Mouse (Mus musculus) spleen, adult 18-20 months (tissue): ENCODE data around the gene Srbd1.

ENCODE experiments used
- DNase-seq, 2 experiments: peaks; one replicate each; pipeline ENCODE4 v3.0.0; 2022; ENCODE audit warnings: mixed read lengths in 2 of 2

The Srbd1 gene

DNA sequence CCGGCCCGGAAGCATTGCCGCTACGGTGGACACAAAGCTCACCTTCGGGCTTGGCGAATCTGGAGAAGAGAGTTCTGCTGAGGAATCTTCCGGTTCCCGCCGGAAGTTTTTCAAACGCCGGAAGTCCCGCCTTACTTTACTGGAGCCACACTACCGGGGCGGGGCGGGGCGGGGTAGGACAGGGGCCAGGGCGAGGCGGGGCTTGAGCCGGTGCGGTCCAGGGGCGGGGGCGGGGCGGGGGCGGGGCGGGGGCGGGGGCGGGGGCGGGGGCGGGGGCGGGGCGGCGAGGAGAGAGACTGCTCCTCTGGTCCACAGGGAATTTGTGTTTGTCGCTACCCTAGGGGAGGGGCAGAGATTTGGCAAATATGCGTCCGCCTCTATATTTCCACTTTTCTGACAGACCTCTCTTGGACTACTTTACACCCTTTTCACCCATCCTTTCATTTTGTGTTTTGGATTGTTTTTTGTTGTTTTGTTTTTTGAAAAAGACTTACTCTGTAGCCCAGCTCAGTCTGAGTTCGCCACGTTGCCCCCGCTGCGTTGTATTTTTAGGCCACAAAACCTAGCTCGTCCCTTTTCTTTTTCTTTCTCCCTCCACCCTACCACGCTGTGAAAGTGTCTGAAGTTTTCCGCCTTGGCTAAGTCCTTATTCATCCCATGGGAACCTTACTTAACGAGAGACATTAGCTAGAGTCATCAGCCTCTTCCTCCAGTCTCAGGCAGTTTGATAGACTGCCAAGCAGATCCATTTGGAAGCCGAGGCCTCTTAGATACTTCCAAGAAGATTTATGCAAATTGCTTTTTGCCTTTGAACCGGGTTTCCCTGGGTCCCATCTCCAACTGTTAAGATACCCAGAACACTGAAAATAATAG lies at the start of gene Srbd1:
Srbd1 (minus strand) TSS at position 97 of the 873 bp plus-strand sequence.
- peak; percentile 79 to 91 for DNase-seq

DNA sequence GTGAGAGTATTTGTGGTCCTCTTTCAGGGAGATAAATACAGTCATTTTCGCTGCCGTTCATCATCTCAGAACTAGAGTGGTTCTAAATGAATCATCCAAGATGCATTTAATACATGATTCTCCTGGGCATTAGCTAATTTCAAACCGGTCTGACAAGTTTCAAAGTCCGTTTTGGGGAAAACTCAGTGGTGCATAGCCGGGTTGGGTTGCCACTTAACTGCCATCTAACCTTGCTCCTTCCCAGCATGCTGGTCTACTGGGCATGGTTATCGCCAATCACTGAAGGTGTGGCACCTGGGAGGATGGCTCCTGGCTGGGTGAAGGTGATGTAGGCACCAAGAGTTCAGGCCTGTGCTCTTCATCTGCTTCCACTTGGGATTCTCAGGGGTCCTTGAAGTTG lies 49.0 kb upstream of the Srbd1 start:
- DNase-seq: no peak

DNA sequence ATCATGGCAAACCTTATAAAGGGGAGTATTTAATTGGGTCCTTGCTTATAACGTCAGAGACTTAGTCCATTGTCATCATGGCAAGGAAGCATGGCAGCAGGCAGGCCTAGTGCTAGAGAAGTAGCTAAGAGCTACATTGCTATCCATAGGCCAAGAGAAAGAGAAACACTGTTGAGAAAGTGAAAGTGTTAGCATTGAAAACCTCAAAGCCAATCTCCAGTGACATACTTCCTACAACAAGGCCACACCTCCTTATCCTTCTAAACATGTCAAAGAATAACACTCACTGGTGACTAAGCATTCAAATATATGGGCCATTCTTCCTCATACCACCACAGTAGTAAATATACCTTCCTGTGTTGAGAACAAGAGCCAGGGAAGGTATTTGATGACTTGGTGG lies 42.8 kb upstream of the Srbd1 start:
- no peak for DNase-seq

DNA sequence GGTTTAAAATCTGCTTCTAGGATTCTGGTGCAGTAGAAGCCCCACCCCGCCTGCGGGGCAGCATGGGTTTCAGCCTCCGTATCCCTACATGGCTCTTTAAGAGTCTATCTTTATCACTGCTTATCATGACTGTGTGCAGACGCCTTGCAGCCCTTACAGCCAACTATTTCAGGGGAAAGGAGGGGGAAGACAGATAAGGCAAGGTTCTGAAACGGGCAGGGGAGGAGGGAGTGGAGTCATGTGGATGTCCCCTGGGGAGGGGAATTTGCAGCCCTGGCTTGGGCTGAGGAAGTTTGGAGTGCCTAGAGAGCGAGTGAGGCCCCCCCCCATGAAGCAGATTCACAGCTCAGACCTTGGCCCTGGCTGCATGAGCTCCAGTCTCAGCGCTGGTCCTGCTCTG lies 40.6 kb upstream of the Srbd1 start:
- DNase-seq: no peak

DNA sequence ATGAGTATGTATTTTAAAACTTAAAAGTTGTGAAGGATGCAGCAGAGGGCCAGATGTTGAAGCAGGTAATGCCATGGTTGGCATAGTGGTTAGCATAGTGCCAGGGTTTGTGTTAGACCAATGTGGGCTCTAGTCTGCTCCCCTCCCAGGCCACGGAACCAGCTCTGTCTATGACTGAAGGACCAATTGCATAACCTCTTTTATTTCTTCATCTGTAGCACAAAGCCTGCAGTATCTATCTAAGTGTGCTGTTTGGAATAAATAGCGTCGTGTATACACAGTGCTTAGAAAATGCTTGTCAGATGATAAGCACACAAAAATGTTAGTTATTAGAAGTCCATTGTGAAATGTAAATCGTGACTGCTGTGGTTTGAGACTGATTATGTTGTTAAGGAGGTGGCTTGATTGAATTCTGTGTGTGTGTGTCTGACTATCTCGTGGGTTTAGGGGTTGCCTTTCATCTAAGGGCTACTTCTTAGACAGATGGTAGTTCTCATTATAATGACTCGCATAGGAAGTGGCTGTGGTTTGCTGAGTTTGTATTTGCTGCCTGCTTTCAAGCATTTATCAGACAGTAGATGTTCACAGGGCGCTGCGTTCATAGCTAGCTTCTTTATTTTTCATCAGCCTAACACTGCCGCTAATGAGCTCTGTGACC lies 39.7 kb upstream of the Srbd1 start:
- no peak for DNase-seq

DNA sequence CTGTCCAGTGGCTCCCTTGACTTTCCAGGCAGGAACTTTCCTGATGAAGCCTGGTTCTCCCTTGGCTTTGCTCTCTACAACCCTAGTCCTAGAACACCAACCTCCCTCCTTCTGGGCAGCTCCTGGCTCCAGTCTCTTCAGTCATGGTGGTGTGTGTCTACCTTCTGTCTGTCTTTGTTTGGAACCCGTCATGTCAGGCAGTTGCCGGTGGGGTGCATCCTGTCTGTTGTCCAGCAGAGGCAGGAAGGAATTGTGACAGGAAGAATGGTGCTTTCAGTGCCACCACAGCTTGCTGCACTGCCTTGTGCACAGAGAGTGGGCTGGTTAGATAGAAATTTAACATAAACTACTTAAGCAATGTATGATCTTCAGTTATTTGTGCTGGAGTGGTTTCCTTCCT lies 38.8 kb upstream of the Srbd1 start:
- no peak for DNase-seq

DNA sequence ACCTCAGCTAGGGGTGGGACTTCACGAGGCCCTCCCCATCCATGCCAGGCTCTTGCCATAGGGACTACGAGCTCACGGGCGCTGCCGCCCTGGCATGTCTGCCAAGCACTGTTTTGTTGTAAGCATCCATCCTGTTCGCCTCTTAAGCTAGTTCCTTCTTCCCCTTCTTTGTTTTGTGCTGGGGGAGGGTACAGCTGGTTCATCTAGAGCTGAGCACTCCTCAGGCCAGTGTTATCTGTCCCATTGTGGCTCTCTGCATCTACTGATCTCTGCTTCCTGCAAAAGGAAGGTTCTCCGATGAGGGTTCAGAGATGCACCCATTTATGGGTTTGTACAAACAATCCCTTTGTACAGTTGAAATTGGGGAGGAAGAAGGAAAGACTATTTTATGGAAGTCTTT lies 31.7 kb upstream of the Srbd1 start:
- DNase-seq: no peak

DNA sequence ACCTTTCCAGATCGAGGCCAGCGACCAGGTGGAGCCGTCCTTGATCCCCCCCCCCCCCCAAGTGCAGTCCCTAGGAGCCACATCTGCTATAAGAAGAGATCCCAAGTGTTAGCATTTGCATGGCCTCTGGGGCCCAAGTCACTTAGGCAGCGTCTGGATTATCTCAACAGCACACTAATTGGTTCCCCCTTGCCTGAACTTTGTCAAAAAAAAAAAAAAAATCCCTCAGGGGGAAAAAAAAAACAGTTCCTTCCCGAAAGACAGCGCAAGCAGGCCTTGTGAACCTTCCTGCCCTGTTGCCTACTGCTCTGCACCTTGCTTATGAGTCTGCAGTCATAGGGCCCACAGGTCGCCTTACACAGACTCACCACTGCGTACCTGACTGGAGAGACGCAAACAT lies 30.5 kb upstream of the Srbd1 start:
- no peak for DNase-seq

DNA sequence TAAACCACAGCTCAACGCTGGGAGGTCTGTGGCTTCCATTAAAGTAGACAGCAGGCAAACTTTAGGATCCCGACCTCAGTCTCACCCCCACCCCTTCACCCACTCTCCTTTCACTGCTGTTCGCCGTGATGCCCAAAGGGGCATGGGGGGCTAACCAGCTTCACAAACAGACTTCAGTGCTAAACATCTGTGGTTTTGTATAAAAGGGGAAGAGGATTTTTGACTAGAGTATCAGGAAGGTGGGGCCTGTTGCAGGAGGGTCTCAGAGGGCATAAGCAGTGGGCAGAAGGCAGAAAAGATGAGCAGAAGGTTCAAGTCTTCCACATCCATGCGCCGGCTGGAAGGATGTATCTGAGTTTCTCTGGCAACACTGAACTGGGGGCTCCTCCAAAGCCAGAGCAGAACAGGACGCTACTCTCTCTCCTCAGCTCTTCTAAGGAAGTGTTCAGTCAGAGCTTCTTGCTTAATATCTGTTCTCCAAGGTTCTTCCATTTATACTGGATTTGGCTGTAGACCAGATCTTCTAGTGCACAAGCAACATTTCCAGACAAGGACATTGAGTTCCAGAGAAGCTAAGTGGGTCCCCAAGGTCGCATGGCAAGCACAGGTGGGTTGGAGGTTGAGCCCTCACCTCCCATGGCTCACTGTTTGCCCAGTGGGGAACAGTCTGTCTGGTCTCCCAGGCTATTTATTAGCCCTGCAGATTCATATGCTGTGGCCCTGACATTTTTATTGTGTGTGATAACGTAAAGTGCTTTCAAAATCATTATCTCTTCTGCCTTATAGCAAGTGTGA lies 25.4 kb upstream of the Srbd1 start:
- no peak for DNase-seq

DNA sequence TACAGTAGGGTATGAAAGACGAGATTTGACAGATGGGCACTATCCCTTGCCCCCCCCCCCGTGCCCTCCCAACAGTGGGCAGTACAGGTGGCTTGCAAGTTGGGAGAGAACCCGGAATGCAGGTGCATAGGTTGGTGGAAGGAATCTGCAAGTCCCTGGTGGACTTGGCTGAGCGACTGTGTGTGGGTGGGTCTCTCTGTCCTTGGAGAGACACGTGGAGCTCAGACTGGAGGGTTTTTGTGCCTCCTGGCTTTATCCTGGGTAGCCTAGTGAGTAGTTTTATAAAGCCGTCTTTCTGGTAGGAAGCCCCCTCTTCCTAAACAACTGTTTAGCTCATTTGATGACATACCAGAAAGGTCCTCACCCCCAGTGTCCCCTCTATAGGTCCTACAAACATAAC lies 24.1 kb upstream of the Srbd1 start:
- DNase-seq: no peak

DNA sequence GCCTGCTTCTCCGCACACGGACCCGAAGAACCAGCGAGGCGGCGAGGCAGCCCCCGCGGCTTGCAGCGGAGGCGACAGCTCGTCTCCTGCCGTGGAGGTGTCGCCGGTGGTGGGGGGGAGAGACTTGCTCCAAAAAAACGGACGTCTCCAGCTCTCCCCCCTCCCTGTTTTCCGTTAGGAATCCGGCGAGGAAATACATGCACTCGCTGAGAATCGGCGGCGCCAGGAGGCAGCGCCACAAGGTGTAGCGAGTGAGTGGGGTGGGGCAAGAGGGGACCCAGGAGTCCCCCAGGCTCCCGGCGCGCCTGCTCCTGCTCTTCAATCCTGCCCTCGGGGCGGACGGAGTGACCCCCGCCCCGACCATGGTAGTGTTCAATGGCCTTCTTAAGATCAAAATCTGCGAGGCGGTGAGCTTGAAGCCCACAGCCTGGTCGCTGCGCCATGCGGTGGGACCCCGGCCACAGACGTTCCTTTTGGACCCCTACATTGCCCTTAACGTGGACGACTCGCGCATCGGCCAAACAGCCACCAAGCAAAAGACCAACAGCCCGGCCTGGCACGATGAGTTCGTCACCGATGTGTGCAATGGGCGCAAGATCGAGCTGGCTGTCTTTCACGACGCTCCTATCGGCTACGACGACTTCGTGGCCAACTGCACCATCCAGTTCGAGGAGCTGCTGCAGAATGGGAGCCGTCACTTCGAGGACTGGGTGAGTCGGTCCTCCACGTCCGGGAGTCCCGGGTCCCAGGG lies 23.4 kb upstream of the Srbd1 start:
- peak; percentile 27 to 51 for DNase-seq

DNA sequence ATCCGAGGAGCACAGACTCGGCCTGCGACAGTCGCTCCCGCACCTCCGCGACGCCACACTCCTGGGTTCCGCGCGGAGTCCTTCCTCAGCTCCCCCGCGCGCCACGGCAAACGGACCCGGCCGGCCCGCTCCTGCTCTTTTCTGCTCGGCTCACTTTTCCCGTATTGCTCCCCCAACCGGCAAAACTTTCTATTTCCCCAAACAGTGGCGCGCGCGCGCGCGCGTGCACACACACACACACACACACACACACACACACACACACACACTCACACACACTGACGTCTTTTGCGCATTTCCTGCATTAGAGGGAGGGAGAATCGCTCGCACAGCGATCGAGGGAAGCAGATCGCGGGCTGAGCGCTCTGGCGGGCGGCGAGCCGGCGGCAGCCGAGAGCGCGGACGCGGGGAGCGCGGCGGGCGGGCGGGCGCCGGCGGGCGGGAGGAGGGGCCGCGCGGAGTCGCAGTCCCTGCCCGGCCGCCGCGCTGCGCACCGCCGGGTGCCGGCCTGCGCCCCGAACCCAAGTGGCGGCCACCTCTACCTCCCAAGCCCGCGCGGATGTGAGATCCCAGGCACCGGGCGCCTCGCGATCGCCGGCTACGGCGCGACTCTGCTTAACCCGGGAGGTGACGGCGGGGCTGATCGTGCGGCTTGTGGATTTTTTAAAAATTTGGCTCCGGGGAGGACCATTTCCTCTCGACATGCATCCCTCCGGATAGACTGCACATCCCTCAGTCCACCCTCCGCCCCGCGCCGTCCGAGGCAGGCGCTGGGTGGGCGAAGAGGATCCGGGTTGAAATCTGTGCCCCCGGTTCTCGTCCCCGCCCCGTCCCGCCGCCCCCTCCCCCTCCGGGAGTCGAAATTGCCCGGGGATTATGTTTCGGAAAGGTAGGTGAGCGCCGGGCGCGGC lies 22.6 kb upstream of the Srbd1 start, which contains the start of gene Prkce:
Prkce (plus strand) TSS at position 466 of the 911 bp plus-strand sequence.
- peak; percentile 80 to 81 for DNase-seq

DNA sequence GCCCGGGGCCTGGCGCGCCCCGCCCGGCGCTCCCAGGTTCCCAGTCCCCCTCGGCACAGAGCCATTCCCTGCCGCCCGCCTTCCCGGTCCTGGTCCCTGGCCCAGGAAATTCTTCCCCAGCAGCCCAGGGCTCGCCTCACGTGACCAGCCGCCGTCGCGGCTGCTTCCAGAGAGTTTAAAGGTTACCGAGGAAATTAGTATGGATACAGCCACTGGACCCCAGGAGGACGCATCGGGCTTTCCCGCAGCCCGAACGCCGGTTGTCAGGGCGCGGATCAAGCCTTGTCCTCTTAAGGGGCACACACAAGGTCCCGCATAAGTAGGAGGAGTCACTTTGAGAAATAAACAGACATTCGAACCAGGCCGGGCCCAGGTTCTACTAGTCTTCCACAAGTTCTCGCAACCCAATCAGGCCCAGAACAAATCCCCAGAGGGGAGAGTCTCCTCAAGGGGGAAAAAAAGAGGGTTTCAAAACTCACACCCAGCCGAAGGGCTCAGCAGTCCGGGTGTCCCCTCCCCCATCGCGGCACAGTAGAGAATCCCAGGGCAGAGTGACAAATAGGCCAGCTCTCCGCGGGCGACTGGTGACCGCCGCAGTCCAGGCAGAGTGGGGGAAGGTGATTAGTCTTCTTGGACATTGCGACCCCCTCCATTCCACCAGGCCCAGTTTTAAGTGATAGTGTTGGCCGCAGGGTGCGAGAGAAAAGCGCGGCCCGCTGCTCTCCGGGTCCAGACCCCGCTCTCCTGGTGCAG lies 21.8 kb upstream of the Srbd1 start:
- peak; percentile 49 to 67 for DNase-seq

DNA sequence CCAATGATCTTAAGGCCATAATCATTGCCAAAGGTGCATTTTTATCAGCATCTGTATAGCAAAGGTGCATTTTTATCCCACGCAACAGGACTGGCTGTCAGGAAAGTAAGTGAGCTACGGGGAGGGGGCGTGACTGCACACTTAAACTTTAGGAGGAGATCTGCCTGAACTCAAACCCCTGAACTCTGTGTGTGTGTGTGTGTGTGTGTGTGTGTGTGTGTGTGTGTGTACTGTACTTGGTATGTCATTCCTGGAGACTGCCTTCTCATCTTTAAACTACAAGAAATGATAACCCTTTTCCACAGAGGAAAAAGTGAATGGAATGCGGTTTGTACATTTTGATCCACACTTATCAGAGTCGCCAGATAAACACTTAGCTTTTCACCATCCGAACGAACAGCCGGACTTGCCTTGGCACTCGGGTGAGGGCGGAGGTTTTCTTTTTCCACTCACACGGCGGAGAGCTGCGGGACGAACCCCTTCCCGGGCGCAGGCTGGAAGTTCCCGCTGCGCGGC lies 21.1 kb upstream of the Srbd1 start:
- DNase-seq: no peak

DNA sequence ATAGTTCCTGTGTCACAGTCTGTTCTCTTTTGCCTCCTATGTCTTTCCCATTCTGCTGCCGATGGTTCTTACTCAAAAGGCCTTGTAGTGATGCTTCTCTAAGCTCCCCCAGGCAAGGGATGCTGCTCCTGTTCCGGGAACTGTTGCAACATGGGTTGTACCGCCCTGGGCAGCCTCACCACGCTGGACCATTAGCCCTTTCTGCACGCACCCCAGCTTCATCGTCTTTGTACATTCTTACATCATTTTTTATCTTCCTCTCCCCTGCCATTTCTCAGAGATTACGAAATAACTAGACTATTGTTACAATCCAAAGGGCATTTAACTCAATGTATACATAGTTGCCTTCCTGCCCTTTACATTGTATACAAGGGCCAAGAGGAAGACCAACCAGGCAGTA lies 19.4 kb upstream of the Srbd1 start:
- DNase-seq: no peak

DNA sequence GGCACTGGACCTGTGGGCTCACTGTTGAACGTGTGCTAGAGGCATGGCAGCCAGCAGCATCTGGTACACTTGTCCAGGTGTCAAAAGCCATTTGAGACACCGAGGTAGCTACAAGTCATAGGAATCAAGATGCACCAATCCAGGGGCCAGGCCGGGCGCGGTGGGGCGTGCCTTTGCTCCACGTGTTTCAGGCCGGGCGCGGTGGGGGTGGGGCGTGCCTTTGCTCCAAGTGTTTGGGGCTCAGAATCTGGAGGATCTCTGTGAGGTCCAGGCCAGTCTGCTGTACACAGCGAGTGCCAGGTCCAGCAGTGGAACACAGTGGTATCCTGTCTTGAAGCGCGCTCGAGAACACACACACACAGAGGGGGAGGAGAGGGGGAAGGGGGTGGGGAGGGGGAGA lies 17.7 kb upstream of the Srbd1 start:
- DNase-seq: no peak

DNA sequence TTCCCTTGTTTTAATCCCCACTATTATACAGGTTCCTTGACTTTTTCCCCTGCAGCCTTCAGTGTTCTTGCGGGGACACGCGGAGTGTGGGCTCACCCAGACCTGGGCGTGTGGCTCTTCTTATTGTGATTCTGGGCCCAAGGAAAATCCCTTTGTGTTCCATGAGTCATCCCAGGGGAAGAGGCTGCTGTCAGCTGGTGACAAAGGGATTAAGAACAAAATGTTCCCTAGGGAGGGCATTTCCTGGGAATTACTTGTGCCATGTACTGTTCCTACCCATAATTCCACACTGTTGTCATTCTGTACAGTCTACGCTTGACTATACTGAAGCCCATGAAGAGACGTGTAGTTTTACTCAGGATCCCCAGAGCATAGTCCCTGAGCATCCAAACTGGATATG lies 12.0 kb upstream of the Srbd1 start:
- DNase-seq: no peak

DNA sequence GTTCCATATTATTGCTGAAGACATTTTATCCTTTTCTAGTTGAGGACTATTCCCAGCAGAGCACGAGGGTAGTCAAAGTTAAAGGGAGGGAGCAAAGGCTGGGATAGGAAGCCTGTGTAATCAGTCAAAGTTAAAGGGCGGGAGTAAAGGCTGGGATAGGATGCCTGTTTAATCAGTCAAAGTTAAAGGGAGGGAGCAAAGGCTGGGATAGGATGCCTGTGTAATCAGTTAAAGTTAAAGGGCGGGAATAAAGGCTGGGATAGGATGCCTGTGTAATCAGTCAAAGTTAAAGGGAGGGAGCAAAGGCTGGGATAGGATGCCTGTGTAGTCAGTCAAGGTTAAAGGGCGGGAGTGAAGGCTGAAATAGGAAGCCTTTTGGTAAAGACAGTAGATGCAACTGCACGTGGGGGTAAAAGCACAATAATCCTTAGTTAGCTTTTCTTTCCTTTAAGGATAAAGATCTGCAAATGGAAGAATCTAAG lies 5.9 kb upstream of the Srbd1 start:
- DNase-seq: no peak

DNA sequence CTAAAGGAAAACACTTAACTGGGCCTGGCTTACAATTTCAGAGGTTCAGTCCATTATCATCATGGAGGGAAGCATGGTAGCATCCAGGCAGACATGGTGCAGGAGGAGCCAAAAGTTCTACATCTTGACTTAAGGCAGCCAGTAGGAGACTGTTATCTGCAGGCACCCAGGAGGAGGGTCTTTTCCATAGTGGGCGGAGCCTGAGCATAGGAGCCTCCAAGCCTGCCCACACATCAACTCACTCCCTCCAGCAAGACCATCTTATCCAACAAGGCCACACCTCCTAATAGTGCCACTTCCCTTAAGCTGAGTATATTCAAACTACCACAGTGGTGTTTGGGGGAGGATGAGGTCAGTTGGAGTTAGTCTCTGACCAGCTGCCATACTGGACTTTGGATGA lies 4.8 kb upstream of the Srbd1 start:
- DNase-seq: no peak

DNA sequence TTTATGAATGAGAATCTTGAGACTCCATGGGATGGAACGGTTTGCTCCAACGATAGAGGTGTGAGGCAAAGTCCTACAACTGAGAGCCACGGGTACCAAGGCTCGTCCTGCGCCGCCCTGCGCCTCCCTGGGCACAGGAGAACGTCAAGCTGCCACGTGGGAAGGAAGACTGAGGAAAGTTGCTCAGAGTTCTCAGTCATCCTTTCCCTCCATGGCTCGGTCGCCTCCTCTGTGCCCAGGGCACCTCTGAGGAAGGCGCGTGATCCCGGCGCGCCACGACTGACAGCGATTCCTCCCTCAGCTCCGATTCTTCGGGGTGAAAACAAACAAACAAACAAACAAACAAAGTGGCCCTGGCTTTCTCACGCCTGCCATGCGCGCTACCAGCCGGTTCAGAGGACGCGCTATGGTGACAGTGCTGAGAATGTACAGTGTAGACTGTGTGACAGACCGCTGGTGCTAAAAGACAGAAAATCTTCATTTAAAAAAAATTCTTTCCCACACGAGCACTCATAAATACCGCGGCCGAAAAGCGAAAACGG lies 367 bp downstream of the Srbd1 start:
- no peak for DNase-seq
